Mouse (Mus musculus) CH12.LX (cell line): ENCODE data around the gene Srcin1. TPM values are rescaled to one million over a fixed set of nuclear protein-coding genes. Genes with fewer than 3 reads are reported as not detected.

Source experiments
- DNase-seq: peaks from one replicate; pipeline ENCODE4 v3.0.0-alpha.2; 2013; ENCODE audit errors: extremely low read depth
- H3K27ac ChIP-seq: 2 replicates; pipeline ENCODE4 v1.5.1; 2012; ENCODE audit warnings: low read depth, mild to moderate bottlenecking, control low read depth, moderate library complexity; ENCODE audit not compliant: insufficient read depth
- H3K27me3 ChIP-seq: replicated peaks from 2 replicates; pipeline ENCODE3; 2012; ENCODE audit warnings: inconsistent platforms
- H3K36me3 ChIP-seq, 2 experiments: replicated peaks in 1 of 2; 2 replicates each; pipeline versions ENCODE3 to v1.6.1; 2012; ENCODE audit warnings: inconsistent platforms in 1 of 2, low read length in 1 of 2, mild to moderate bottlenecking in 1 of 2, mixed read lengths in 1 of 2, moderate library complexity in 1 of 2; ENCODE audit not compliant: control insufficient read depth in 1 of 2, insufficient read depth in 1 of 2
- H3K4me1 ChIP-seq, 2 experiments: 2 replicates each; pipeline ENCODE4 v1.6.1; 2012; ENCODE audit warnings: inconsistent platforms in 1 of 2, moderate library complexity in 1 of 2; ENCODE audit not compliant: insufficient read depth in 2 of 2, control insufficient read depth in 1 of 2
- H3K4me2 ChIP-seq: 2 replicates; pipeline ENCODE4 v1.6.1; 2012; ENCODE audit warnings: low read depth, mild to moderate bottlenecking, control low read depth; ENCODE audit not compliant: poor library complexity, insufficient read depth, severe bottlenecking
- H3K4me3 ChIP-seq, 3 experiments: fragments of 150-350 bp in 1 of 3; sonication (generic) in 1 of 3; replicated peaks in 1 of 3; 2 replicates each; pipeline versions ENCODE3 to v1.5.1; 2011 to 2012; ENCODE audit warnings: low read depth in 2 of 3, low read length in 2 of 3, mild to moderate bottlenecking in 2 of 3, moderate library complexity in 2 of 3, control low read depth in 1 of 3, improper control_type of control experiment in 1 of 3, inconsistent platforms in 1 of 3, mixed read lengths in 1 of 3; ENCODE audit not compliant: poor library complexity in 1 of 3
- H3K79me2 ChIP-seq: replicated peaks from 2 replicates; pipeline ENCODE4 v1.6.1; 2012; ENCODE audit warnings: mild to moderate bottlenecking, moderate library complexity; ENCODE audit not compliant: control insufficient read depth, poor library complexity, insufficient read depth, severe bottlenecking; ENCODE audit errors: extremely low read depth
- H3K9ac ChIP-seq: 2 replicates; pipeline ENCODE4 v1.6.1; 2012; ENCODE audit warnings: low read depth, mild to moderate bottlenecking, control low read depth, moderate library complexity; ENCODE audit not compliant: insufficient read depth
- H3K9me3 ChIP-seq: replicated peaks from 2 replicates; pipeline ENCODE3; 2012; ENCODE audit warnings: low read length, inconsistent platforms, mixed read lengths
- CHD2 ChIP-seq: IDR thresholded peaks from 2 replicates; pipeline ENCODE4 v1.6.1; 2011; ENCODE audit warnings: low read length, improper control_type of control experiment
- CTCF ChIP-seq, 2 experiments: IDR thresholded peaks in 1 of 2; conservative IDR thresholded peaks in 1 of 2; 2 replicates each; pipeline ENCODE4 v1.5.1; 2011 to 2012; ENCODE audit warnings: low read depth in 2 of 2, low read length in 2 of 2, improper control_type of control experiment in 1 of 2, inconsistent platforms in 1 of 2, mild to moderate bottlenecking in 1 of 2, moderate library complexity in 1 of 2
- E2F4 ChIP-seq: IDR thresholded peaks from 2 replicates; pipeline ENCODE4 v1.6.1; 2011; ENCODE audit warnings: low read depth, low read length, improper control_type of control experiment; ENCODE audit not compliant: insufficient replicate concordance
- ELF1 ChIP-seq: IDR thresholded peaks from 2 replicates; pipeline ENCODE4 v1.6.1; 2014; ENCODE audit warnings: low read depth, mild to moderate bottlenecking, inconsistent platforms, low read length, improper control_type of control experiment
- EP300 ChIP-seq: IDR thresholded peaks from 2 replicates; pipeline ENCODE4 v1.6.1; 2011; ENCODE audit warnings: low read length, improper control_type of control experiment
- ETS1 ChIP-seq: conservative IDR thresholded peaks from 2 replicates; pipeline ENCODE4 v1.6.1; 2012; ENCODE audit warnings: low read depth, mild to moderate bottlenecking, inconsistent platforms, low read length, improper control_type of control experiment, moderate library complexity
- HCFC1 ChIP-seq: IDR thresholded peaks from 2 replicates; pipeline ENCODE4 v1.6.1; 2012; ENCODE audit warnings: low read depth, mild to moderate bottlenecking, inconsistent platforms, low read length, improper control_type of control experiment
- MAX ChIP-seq: IDR thresholded peaks from 2 replicates; pipeline ENCODE4 v1.6.1; 2011; ENCODE audit warnings: low read length, improper control_type of control experiment
- PAX5 ChIP-seq: IDR thresholded peaks from 2 replicates; pipeline ENCODE4 v1.6.1; 2012; ENCODE audit warnings: low read length, inconsistent platforms, mixed read lengths
- POLR2A ChIP-seq: IDR thresholded peaks from 2 replicates; pipeline ENCODE4 v1.6.1; 2011; ENCODE audit warnings: low read depth, mild to moderate bottlenecking, improper control_type of control experiment, low read length
- RAD21 ChIP-seq: IDR thresholded peaks from 2 replicates; pipeline ENCODE4 v1.6.1; 2011; ENCODE audit warnings: low read depth, mild to moderate bottlenecking, low read length, improper control_type of control experiment, moderate library complexity
- RCOR1 ChIP-seq: conservative IDR thresholded peaks from 2 replicates; pipeline ENCODE4 v1.6.1; 2012; ENCODE audit warnings: low read depth, mild to moderate bottlenecking, inconsistent platforms, low read length, improper control_type of control experiment
- SIN3A ChIP-seq: IDR thresholded peaks from 2 replicates; pipeline ENCODE4 v1.6.1; 2012; ENCODE audit warnings: low read length, improper control_type of control experiment, inconsistent platforms
- SMC3 ChIP-seq: IDR thresholded peaks from 2 replicates; pipeline ENCODE4 v1.6.1; 2011; ENCODE audit warnings: low read depth, low read length, improper control_type of control experiment
- TBP ChIP-seq: conservative IDR thresholded peaks from 2 replicates; pipeline ENCODE4 v1.6.1; 2011; ENCODE audit warnings: low read depth, low read length, improper control_type of control experiment
- USF2 ChIP-seq: conservative IDR thresholded peaks from 2 replicates; pipeline ENCODE4 v1.6.1; 2011; ENCODE audit warnings: low read depth, low read length, improper control_type of control experiment
- ZNF384 ChIP-seq: IDR thresholded peaks from 2 replicates; pipeline ENCODE4 v1.6.1; 2012; ENCODE audit warnings: low read depth, low read length, improper control_type of control experiment, inconsistent platforms
- dilution Hi-C: fragments of 300-500 bp; cut with MboI; formaldehyde crosslinking; loops from 2 replicates; pipeline ENCODE4 v1.14.3; 2020; ENCODE audit warnings: low sequenced_read_pairs; ENCODE audit not compliant: extremely low pct_unique_long_range_greater_than_20kb, extremely low pct_ligation_motif_present
- in situ Hi-C: fragments of 300-500 bp; cut with MboI; formaldehyde crosslinking; loops from 3 replicates; pipeline ENCODE4 v1.14.3; 2019; ENCODE audit warnings: low sequenced_read_pairs, low pct_ligation_motif_present, low pct_unique_long_range_greater_than_20kb, mixed read lengths
- polyA plus RNA-seq: library from polyadenylated mRNA; unstranded; fragments of >175 nt; gene quantifications from 2 replicates; pipeline ENCODE4 v1.2.1, GENCODE M21; 2012; ENCODE audit warnings: low read depth; ENCODE audit not compliant: insufficient read length
- total RNA-seq, 2 experiments: library from RNA; depleted of rRNA; stranded (reverse); fragments of 300-350 nt in 1 of 2; fragments of >200 nt in 1 of 2; gene quantifications; 2 replicates each; pipeline ENCODE4 v1.2.3; 2012 to 2014

Srcin1 gene
- total and polyA plus RNA-seq, 3 experiments, result 0.08 to 0.09 TPM; not detected in 1

DNA sequence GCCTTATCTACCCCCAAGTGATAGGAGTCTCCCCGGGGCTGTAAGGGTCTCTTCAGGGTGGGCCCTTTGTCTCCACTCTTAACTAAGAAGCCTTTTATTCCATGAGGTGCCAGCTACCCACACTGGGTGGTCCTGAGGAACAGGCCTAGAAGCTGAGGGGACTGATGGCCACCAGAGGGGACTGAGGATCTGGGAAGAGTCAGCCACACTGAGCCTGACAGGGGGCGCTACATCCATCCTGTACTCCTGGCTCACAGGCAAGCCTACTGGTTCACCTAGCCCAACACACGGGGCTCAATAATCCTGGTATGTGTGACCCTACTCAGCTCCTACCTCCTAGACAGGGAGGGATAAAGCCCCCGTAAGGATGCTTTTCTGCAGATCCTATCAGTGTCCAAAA lies 16.4 kb downstream of the Srcin1 start:
- H3K27me3 ChIP-seq, result peaks cover 84% of the 10 kb centered on the region
- peak; percentile 72 for TF ChIP-seq SMC3
- TF ChIP-seq ETS1, result no peak
- peak; percentile 10 to 85; a peak in 2 of 4 replicates for TF ChIP-seq CTCF (conservative IDR thresholded peaks at IDR 0.05 in 1 of 2, IDR thresholded peaks at IDR 0.05 in 1 of 2; ENCODE audit: low read depth in 2 of 2, low read length in 2 of 2)
- TF ChIP-seq RCOR1, result no peak
- peak; percentile 50 for TF ChIP-seq RAD21
- no peak for TF ChIP-seq EP300
- TF ChIP-seq, all 38 proteins: peak for 3
- H3K4me1 ChIP-seq, result peaks cover 12 to 16% of the 10 kb centered on the region in 2 experiments
- H3K4me3 ChIP-seq, result no peak overlapping the region
- no peaks in the 10 kb centered on the region for H3K79me2 ChIP-seq
- H3K9me3 ChIP-seq, result no peaks in the 10 kb centered on the region
- no peak overlapping the region for H3K9ac ChIP-seq
- no peak overlapping the region for H3K27ac ChIP-seq
- no peak overlapping the region for H3K4me2 ChIP-seq
- dilution Hi-C loops, result no loop called here
- DNase-seq, result peak; percentile 38
- H3K36me3 ChIP-seq, result no peaks in the 10 kb centered on the region
- in situ Hi-C loops, result loop anchor here (5.0 kb wide), 1 partner anchor 72 kb away; no protein-coding TSS in a partner anchor

DNA sequence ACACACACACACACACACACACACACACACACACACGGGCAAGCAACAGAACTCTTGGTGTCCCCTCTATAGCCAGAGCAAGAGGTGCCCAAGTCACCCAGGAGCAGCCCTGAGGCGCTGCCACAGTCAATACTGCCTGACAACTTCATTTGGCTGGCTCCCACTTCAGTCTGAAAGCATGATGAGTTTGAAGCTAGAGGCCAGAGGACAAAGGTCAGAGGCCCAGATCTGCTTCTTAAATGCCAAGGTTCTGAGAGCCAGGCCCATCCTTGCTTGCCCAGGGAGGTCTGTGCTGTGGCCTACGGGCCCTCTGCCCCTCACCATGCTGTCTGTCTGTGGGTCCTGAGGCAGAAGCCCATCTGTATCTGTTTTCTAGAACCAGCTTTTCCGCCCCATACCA lies 18.1 kb downstream of the Srcin1 start:
- H3K27ac ChIP-seq, result no peak overlapping the region
- H3K9ac ChIP-seq, result no peak overlapping the region
- no peaks in the 10 kb centered on the region for H3K36me3 ChIP-seq
- H3K4me3 ChIP-seq, result no peak overlapping the region
- no peak for DNase-seq
- no peaks in the 10 kb centered on the region for H3K79me2 ChIP-seq
- no peak overlapping the region for H3K4me2 ChIP-seq
- dilution Hi-C loops (no loop called here), in situ Hi-C loops (loop anchor here (5.0 kb wide), 1 partner anchor 71 kb away; no protein-coding TSS in a partner anchor)
- peaks cover 8 to 16% of the 10 kb centered on the region in 2 experiments for H3K4me1 ChIP-seq
- no peaks in the 10 kb centered on the region for H3K9me3 ChIP-seq
- TF ChIP-seq USF2 (no peak), E2F4 (no peak), SMC3 (no peak), HCFC1 (no peak), TBP (no peak), ELF1 (no peak), CTCF (conservative IDR thresholded peaks at IDR 0.05 in 1 of 2, IDR thresholded peaks at IDR 0.05 in 1 of 2; ENCODE audit: low read depth in 2 of 2, low read length in 2 of 2) (no peak), SIN3A (no peak), MAX (no peak), CHD2 (no peak), POLR2A (no peak), ZNF384 (no peak), PAX5 (no peak), RCOR1 (no peak)
- peaks cover 79% of the 10 kb centered on the region for H3K27me3 ChIP-seq
